Mouse (Mus musculus) neural tube, embryonic 13.5 days (tissue): ENCODE measurements around the gene Fam160a1. TPM values are rescaled to one million over a fixed set of nuclear protein-coding genes. Genes with fewer than 3 reads are reported as not detected.

Experiments used
- ATAC-seq: fragments of 200-750 bp; cut with Nextera tagmentation; 2 replicates; pipeline ENCODE4 v1.8.0; 2017; ENCODE audit warnings: low read depth, mild to moderate bottlenecking, moderate TSS enrichment, moderate library complexity
- H3K27ac ChIP-seq: fragments of 300-500 bp; sonication (generic); replicated peaks from 2 replicates; pipeline ENCODE4 v1.5.1; 2015; ENCODE audit warnings: moderate library complexity, mild to moderate bottlenecking, inconsistent platforms
- H3K27me3 ChIP-seq: fragments of 300-500 bp; sonication (generic); 2 replicates; pipeline ENCODE4 v1.6.1; 2015; ENCODE audit warnings: mild to moderate bottlenecking, inconsistent platforms
- H3K36me3 ChIP-seq: fragments of 300-500 bp; sonication (generic); 2 replicates; pipeline ENCODE4 v1.6.1; 2015; ENCODE audit warnings: mild to moderate bottlenecking, inconsistent platforms
- H3K4me1 ChIP-seq: fragments of 300-500 bp; sonication (generic); replicated peaks from 2 replicates; pipeline ENCODE4 v1.6.1; 2015; ENCODE audit warnings: inconsistent platforms
- H3K4me2 ChIP-seq: fragments of 300-500 bp; sonication (generic); 2 replicates; pipeline ENCODE4 v1.6.1; 2015; ENCODE audit warnings: inconsistent platforms, mild to moderate bottlenecking, moderate library complexity
- H3K4me3 ChIP-seq: fragments of 300-500 bp; sonication (generic); 2 replicates; pipeline ENCODE4 v1.5.1; 2015; ENCODE audit warnings: mild to moderate bottlenecking, inconsistent platforms
- H3K9ac ChIP-seq: fragments of 300-500 bp; sonication (generic); 2 replicates; pipeline ENCODE4 v1.6.1; 2015; ENCODE audit warnings: moderate library complexity, mild to moderate bottlenecking, inconsistent platforms
- H3K9me3 ChIP-seq: fragments of 300-500 bp; sonication (generic); 2 replicates; pipeline ENCODE4 v1.6.1; 2016; ENCODE audit warnings: inconsistent platforms
- WGBS: fragments of 180-500 bp; shearing (Covaris S2); methylation state at CpG from one replicate; pipeline ENCODE4 v1.1.7; 2015; 5-methylcytosine and 5-hydroxymethylcytosine counted together
- polyA plus RNA-seq: library from polyadenylated mRNA; unstranded; fragments of >200 nt; fragmentation: Nextera tagmentation; extraction: Ambion mirVana; gene quantifications from 2 replicates; pipeline ENCODE4 v1.2.1, GENCODE M21; 2015

Fam160a1 gene
- polyA plus RNA-seq, 1 experiment from 2014 or later = 0.21 TPM

- 78% methylated on average over 7 of the region's 7 CpGs for WGBS
- ATAC-seq = no peak
Observed at GRCm38 (mm10) chr3:85814241-85814640, 2.9 kb downstream of the Fam160a1 start.

GRCm38 (mm10) chr3:85813101-85814014 lies 3.7 kb downstream of the Fam160a1 start:
- H3K4me1 ChIP-seq = no peaks in the 10 kb centered on the region
- no peak overlapping the region for H3K9ac ChIP-seq
- no peak overlapping the region for H3K4me2 ChIP-seq
- no peaks in the 10 kb centered on the region for H3K27me3 ChIP-seq
- ATAC-seq = no peak
- H3K36me3 ChIP-seq = no peaks in the 10 kb centered on the region
- 75% methylated on average over 4 of the region's 4 CpGs for WGBS
- no peaks in the 10 kb centered on the region for H3K9me3 ChIP-seq
- no peak overlapping the region for H3K4me3 ChIP-seq
- H3K27ac ChIP-seq = no peak overlapping the region

More at GRCm38 (mm10) chr3:85814241-85814640, 2.9 kb downstream of the Fam160a1 start:
- no peak overlapping the region for H3K4me2 ChIP-seq
- no peak overlapping the region for H3K9ac ChIP-seq
- no peak overlapping the region for H3K4me3 ChIP-seq
- no peaks in the 10 kb centered on the region for H3K36me3 ChIP-seq
- no peaks in the 10 kb centered on the region for H3K27me3 ChIP-seq
- no peak overlapping the region for H3K27ac ChIP-seq
- no peaks in the 10 kb centered on the region for H3K4me1 ChIP-seq
- H3K9me3 ChIP-seq = no peaks in the 10 kb centered on the region

GRCm38 (mm10) chr3:85812010-85812409 lies 5.1 kb downstream of the Fam160a1 start:
- Histone ChIP-seq H3K4me2 (no peak overlapping the region), H3K4me1 (no peaks in the 10 kb centered on the region), H3K27ac (no peak overlapping the region), H3K4me3 (no peak overlapping the region), H3K9ac (no peak overlapping the region), H3K9me3 (no peaks in the 10 kb centered on the region), H3K36me3 (no peaks in the 10 kb centered on the region), H3K27me3 (no peaks in the 10 kb centered on the region)
- 95% methylated on average over 5 of the region's 5 CpGs for WGBS
- ATAC-seq = no peak

DNA sequence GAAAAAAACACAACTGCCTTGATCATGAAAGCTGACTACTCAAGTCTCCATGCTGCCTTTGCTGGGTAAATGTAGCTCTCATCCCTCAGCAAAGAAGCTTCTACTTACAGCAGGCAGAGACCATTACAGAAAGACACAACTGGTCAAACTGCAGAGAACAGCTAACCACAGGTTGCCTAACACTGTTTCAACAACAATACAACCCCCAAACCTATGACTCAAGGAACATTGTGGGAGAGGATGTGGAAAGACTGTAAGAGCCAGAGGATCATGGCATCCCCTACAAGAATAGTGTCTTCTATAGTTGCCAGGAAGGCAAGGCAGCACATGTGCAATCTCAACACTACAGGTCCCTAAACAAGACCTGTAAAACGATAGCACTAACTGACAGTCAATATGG lies 23.9 kb downstream of the Fam160a1 start:
- no peak for ATAC-seq
- Histone ChIP-seq H3K4me3 (no peak overlapping the region), H3K27me3 (no peaks in the 10 kb centered on the region), H3K4me1 (no peaks in the 10 kb centered on the region), H3K27ac (no peak overlapping the region), H3K36me3 (no peaks in the 10 kb centered on the region), H3K4me2 (no peak overlapping the region), H3K9me3 (no peaks in the 10 kb centered on the region), H3K9ac (no peak overlapping the region)
- 59% methylated on average over 1 of the region's 1 CpGs for WGBS

- Histone ChIP-seq H3K27me3 (no peaks in the 10 kb centered on the region), H3K4me1 (no peaks in the 10 kb centered on the region)
- ATAC-seq = no peak
Observed at GRCm38 (mm10) chr3:85789748-85790147, 27.3 kb downstream of the Fam160a1 start.

DNA sequence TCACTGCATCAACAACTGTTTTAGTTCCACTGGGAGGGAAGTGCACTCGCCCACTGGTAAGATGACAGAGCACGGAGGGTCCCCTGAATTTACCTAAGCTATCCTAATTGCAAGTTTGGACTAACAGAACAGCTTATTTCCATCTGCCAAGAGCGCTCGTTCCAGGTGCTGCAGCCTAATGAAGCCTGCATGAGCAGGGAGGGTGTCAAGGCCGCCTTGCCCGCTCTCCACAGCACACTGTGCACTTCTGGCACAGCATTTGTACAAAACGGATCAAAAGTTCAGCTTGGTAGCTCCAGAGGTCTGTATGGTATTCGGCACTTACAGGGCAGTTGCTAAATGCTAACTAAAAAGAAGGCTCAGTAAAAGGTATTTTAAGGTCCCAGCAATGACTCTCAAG lies 30.6 kb downstream of the Fam160a1 start:
- no peak overlapping the region for H3K4me3 ChIP-seq
- no peaks in the 10 kb centered on the region for H3K27me3 ChIP-seq
- no peaks in the 10 kb centered on the region for H3K36me3 ChIP-seq
- no peaks in the 10 kb centered on the region for H3K4me1 ChIP-seq
- no peaks in the 10 kb centered on the region for H3K9me3 ChIP-seq
- H3K9ac ChIP-seq = no peak overlapping the region
- ATAC-seq = no peak
- no peak overlapping the region for H3K27ac ChIP-seq
- H3K4me2 ChIP-seq = no peak overlapping the region
- WGBS = 82% methylated on average over 8 of the region's 8 CpGs

More at GRCm38 (mm10) chr3:85789748-85790147, 27.3 kb downstream of the Fam160a1 start:
- H3K4me2 ChIP-seq = no peak overlapping the region
- WGBS = 57% methylated on average over 4 of the region's 4 CpGs
- no peaks in the 10 kb centered on the region for H3K9me3 ChIP-seq
- H3K36me3 ChIP-seq = no peaks in the 10 kb centered on the region
- H3K4me3 ChIP-seq = no peak overlapping the region
- no peak overlapping the region for H3K27ac ChIP-seq
- no peak overlapping the region for H3K9ac ChIP-seq

- Histone ChIP-seq H3K4me1 (peaks cover 9% of the 10 kb centered on the region; the same call in 1 of the 2 replicates), H3K4me2 (no peak overlapping the region), H3K4me3 (no peak overlapping the region), H3K27me3 (no peaks in the 10 kb centered on the region), H3K27ac (no peak overlapping the region), H3K9me3 (no peaks in the 10 kb centered on the region), H3K9ac (no peak overlapping the region), H3K36me3 (no peaks in the 10 kb centered on the region)
- ATAC-seq = no peak; the same call in 1 of the 2 replicates
- WGBS = 72% methylated on average over 7 of the region's 7 CpGs
Observed at GRCm38 (mm10) chr3:85780906-85781305, 36.2 kb downstream of the Fam160a1 start.

- peak; percentile 19; the same call in 1 of the 2 replicates for ATAC-seq
- Histone ChIP-seq H3K4me1 (peaks cover 9% of the 10 kb centered on the region; the same call in 1 of the 2 replicates), H3K36me3 (no peaks in the 10 kb centered on the region), H3K9ac (no peak overlapping the region), H3K9me3 (no peaks in the 10 kb centered on the region), H3K27ac (no peak overlapping the region), H3K4me3 (no peak overlapping the region), H3K27me3 (no peaks in the 10 kb centered on the region), H3K4me2 (no peak overlapping the region)
- WGBS = 63% methylated on average over 2 of the region's 2 CpGs
Observed at GRCm38 (mm10) chr3:85780332-85780731, 36.8 kb downstream of the Fam160a1 start.

- H3K27me3 ChIP-seq = no peaks in the 10 kb centered on the region
- peaks cover 9% of the 10 kb centered on the region; the same call in 1 of the 2 replicates for H3K4me1 ChIP-seq
- H3K36me3 ChIP-seq = no peaks in the 10 kb centered on the region
- H3K4me3 ChIP-seq = no peak overlapping the region
- no peak for ATAC-seq
- WGBS = 87% methylated on average over 2 of the region's 2 CpGs
- H3K9me3 ChIP-seq = no peaks in the 10 kb centered on the region
- H3K9ac ChIP-seq = no peak overlapping the region
- H3K4me2 ChIP-seq = no peak overlapping the region
- H3K27ac ChIP-seq = no peak overlapping the region
Observed at GRCm38 (mm10) chr3:85777841-85778240, 39.2 kb downstream of the Fam160a1 start.

DNA sequence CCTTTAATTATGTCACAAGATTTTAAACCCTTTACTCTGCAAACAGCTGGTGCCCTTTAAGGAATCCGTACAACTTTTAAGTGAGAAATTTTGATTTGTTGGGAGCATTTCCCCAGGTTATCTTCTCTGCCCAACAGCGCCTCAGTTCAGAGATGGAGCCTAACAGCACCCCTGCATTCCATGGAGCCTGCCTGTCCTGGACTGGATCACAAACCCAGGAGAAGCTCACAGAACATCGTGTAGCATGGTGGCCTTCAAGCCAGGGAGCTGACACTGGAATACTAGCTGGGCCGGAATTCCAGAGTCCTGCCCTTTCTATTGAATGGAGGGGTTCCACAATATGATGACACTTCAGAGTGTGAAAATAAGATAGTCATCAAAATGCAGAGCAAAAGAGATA lies 39.7 kb downstream of the Fam160a1 start:
- H3K4me2 ChIP-seq = no peak overlapping the region
- no peak for ATAC-seq
- WGBS = 86% methylated on average over 4 of the region's 4 CpGs
- no peaks in the 10 kb centered on the region for H3K9me3 ChIP-seq
- H3K4me3 ChIP-seq = no peak overlapping the region
- H3K27me3 ChIP-seq = no peaks in the 10 kb centered on the region
- H3K27ac ChIP-seq = no peak overlapping the region
- H3K4me1 ChIP-seq = peaks cover 9% of the 10 kb centered on the region; the same call in 1 of the 2 replicates
- H3K36me3 ChIP-seq = no peaks in the 10 kb centered on the region
- H3K9ac ChIP-seq = no peak overlapping the region

GRCm38 (mm10) chr3:85776707-85777106 lies 40.4 kb downstream of the Fam160a1 start:
- 77% methylated on average over 10 of the region's 10 CpGs for WGBS
- H3K36me3 ChIP-seq = no peaks in the 10 kb centered on the region
- no peak overlapping the region for H3K27ac ChIP-seq
- no peaks in the 10 kb centered on the region for H3K27me3 ChIP-seq
- peaks cover 9% of the 10 kb centered on the region; the same call in 1 of the 2 replicates for H3K4me1 ChIP-seq
- H3K4me2 ChIP-seq = no peak overlapping the region
- H3K9ac ChIP-seq = no peak overlapping the region
- no peaks in the 10 kb centered on the region for H3K9me3 ChIP-seq
- no peak for ATAC-seq
- H3K4me3 ChIP-seq = no peak overlapping the region

- Histone ChIP-seq H3K9ac (no peak overlapping the region), H3K27me3 (no peaks in the 10 kb centered on the region), H3K4me2 (no peak overlapping the region), H3K36me3 (no peaks in the 10 kb centered on the region), H3K4me1 (peaks cover 9% of the 10 kb centered on the region; the same call in 1 of the 2 replicates), H3K9me3 (no peaks in the 10 kb centered on the region), H3K27ac (no peak overlapping the region), H3K4me3 (no peak overlapping the region)
- WGBS = 44% methylated on average over 6 of the region's 6 CpGs
- ATAC-seq = no peak
Observed at GRCm38 (mm10) chr3:85776126-85776525, 41.0 kb downstream of the Fam160a1 start.
